Mouse (Mus musculus) cerebellum, adult 2 months (tissue): ENCODE data around the gene Lactb.

Experiments
- CTCF ChIP-seq: fragments of 200-500 bp; IDR thresholded peaks from 2 replicates; pipeline ENCODE4 v1.5.1; 2011; ENCODE audit warnings: low read depth, mild to moderate bottlenecking, control low read depth, low read length, moderate library complexity, borderline replicate concordance; ENCODE audit not compliant: insufficient read depth
- POLR2A ChIP-seq: fragments of 200-500 bp; IDR thresholded peaks from 2 replicates; pipeline ENCODE4 v1.6.1; 2011; ENCODE audit warnings: low read length, control low read depth, borderline replicate concordance; ENCODE audit not compliant: insufficient read depth

DNA sequence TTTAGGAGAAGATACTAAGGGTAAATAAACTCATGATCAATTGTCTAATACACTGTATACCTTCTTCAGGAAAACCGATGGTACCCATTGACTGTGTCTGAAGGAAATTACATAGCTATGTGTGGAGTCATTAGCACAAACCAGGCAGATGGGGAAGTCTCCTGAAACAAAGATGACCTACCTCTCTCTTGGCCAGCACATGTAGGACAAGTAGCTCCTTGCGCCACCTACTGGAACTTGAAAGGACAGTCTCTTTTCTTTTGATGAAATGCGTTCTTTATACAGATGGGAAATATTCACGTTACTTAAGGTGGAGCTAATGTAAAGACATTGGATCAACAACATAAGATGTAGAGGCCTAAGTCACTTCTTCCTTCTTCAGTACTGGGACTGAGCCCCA lies 36.4 kb downstream of the Lactb start:
- TF ChIP-seq CTCF (peak; percentile 71), POLR2A (no peak)
